Mouse (Mus musculus): ENCODE results near the gene Sumo2.
"Not testable (repeated sequence)": the region's sequence is repeated elsewhere in the genome, so short reads cannot be mapped to it uniquely, and the experiment has no call there.

Sumo2 gene

GRCm38 (mm10) chr11:115536038-115536681 is at the start of gene Sumo2:
TSS of gene Sumo2 (minus strand) at chr11:115536276.
- DNase-seq (ENCODE audit: low spot score): peak; percentile 99

- DNase-seq (ENCODE audit: low spot score): no peak
These were observed 49.6 kb upstream of the Sumo2 start for GRCm38 (mm10) chr11:115585573-115586100.

DNA sequence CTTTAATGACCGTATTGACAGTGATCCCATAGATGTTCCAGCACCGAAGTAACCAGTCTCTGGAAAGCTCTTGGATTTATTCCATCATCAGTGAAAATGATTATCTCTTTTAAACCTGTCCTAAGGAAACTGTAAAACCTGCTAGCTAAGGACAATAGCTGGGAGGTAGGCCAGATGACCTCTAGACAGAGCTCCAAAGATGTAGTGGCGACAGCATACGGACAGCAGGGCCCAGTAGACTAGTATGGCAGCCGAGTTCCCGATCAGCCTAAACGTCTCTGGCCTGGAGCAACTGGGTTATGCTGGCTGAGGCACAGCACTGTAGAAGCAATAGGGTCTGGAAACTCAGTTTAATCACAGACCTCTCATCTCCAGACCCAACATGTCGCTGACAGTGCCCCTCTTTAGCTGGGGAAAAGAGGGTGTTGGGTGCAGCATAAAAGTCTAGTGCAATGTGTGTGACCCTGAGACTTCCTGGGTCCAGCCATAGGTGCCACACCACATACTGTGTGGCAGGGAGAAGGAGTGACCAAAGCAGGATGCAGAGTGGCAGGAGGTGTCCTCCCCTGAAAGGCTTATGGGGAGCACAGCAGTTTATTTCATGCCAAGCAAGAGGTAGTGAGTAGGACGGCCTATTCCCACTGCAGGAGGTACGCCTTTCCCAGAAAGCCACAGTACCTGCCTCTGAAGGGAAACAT is 48.4 kb upstream of the Sumo2 start:
- DNase-seq (ENCODE audit: low spot score): no peak

DNA sequence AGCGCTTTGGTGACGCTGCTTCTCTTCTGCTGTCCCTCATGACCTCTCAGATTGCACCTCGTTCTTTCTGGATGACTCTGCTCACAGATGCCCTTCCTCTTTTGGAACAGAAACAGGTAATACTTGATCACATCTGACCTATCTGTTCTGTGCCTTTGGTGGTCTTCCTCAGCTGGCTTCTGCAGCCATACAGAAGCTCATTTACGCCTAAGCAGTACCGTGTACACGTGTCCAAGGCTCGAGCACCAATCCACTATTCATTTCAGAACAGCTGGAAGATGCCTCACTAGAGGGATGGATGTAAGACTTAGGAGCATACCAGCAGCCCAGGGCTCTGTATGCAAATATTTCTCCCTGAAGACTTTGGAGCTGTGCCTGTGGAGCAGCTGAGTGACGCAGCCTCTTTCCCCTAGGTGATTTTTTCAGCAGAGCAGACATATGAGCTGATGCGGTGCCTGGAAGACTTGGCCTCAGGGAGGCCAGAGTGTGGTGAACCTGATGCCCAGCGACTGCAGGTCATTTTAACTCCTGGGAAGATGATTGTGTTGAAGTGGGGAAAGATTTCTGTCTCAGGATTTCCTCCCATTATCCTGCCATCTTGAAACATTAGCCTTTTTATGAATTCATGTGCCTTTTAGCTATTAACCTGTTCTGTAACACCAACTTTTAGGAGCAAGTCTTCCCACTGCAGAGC is 47.0 kb upstream of the Sumo2 start:
- DNase-seq (ENCODE audit: low spot score): no peak

GRCm38 (mm10) chr11:115579080-115579479 is 43.0 kb upstream of the Sumo2 start:
- peak; percentile 30 for DNase-seq (ENCODE audit: low spot score)

GRCm38 (mm10) chr11:115564961-115565360 is 28.9 kb upstream of the Sumo2 start:
- DNase-seq (ENCODE audit: low spot score): no peak

GRCm38 (mm10) chr11:115564064-115564809 is 28.2 kb upstream of the Sumo2 start, which contains the start of gene Nup85:
TSS of gene Nup85 (plus strand) at chr11:115564434.
- DNase-seq (ENCODE audit: low spot score): peak; percentile 98

- DNase-seq (ENCODE audit: low spot score): no peak
These were observed 27.3 kb upstream of the Sumo2 start for GRCm38 (mm10) chr11:115563406-115563805.

- no peak for DNase-seq (ENCODE audit: low spot score)
These were observed 19.6 kb upstream of the Sumo2 start for GRCm38 (mm10) chr11:115555717-115556116.

GRCm38 (mm10) chr11:115552783-115553182 is 16.7 kb upstream of the Sumo2 start:
- no peak for DNase-seq (ENCODE audit: low spot score)

- no peak for DNase-seq (ENCODE audit: low spot score)
These were observed 7.5 kb upstream of the Sumo2 start for GRCm38 (mm10) chr11:115543571-115543970.

DNA sequence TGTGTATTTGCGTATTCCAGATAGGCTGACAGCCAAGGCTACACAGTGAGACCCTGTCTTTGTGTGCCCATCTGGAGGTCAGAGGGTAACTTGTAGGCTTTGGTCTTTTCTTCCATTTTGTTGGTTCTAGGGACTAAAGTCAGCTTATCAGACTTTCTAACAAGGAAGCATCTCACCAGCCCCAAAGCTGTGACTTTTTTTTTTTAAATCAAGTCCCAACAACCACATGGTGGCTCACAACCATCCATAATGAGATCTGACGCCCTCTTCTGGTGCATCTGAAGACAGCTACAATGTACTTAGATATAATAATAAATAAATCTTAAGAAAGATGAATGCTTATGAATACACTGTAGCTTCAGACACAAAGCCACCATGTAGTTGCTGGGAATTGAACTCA is 2.0 kb upstream of the Sumo2 start:
- DNase-seq (ENCODE audit: low spot score): no peak

DNA sequence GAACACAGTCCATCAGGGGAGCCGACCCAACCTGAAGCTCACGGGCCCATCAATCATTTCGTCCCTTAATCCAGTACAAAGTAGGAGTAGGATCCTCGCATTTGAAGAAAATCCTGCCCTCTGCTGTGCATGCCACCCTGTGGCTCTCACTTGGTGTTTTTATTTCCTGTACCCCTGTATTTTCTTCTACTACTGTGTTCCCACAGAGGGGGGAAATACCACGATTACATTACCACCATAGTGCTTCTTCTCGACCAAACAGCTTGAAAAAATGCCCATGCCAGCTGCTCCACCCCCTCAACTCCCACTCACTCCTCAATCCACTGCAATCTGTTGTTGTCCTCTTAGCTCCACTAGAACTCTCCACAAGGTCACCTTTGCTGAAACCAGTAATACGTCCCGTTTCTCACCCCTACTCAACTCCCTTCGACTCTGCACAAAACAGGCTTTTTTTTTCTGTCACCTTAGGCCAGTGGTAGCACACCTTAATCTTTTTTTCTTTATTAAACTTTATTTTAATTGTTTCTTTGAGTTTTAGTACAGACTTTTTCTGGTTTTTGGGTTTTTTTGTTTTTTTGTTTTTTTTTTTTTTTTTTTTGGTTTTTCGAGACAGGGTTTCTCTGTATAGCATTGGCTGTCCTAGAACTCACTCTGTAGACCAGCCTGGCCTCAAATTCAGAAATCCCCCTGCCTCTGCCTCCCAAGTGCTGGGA is 936 bp upstream of the Sumo2 start:
- peak; percentile 44 for DNase-seq (ENCODE audit: low spot score)

GRCm38 (mm10) chr11:115535401-115536037 is 557 bp downstream of the Sumo2 start:
- peak; percentile 82 for DNase-seq (ENCODE audit: low spot score)

GRCm38 (mm10) chr11:115534759-115535371 is 1.2 kb downstream of the Sumo2 start:
- peak; percentile 41 for DNase-seq (ENCODE audit: low spot score)

- DNase-seq (ENCODE audit: low spot score): not testable (repeated sequence)
These were observed 9.6 kb downstream of the Sumo2 start for GRCm38 (mm10) chr11:115526446-115526845.

- no peak for DNase-seq (ENCODE audit: low spot score)
These were observed 13.4 kb downstream of the Sumo2 start for GRCm38 (mm10) chr11:115522703-115523102.

GRCm38 (mm10) chr11:115522238-115522637 is 13.8 kb downstream of the Sumo2 start:
- no peak for DNase-seq (ENCODE audit: low spot score)

DNA sequence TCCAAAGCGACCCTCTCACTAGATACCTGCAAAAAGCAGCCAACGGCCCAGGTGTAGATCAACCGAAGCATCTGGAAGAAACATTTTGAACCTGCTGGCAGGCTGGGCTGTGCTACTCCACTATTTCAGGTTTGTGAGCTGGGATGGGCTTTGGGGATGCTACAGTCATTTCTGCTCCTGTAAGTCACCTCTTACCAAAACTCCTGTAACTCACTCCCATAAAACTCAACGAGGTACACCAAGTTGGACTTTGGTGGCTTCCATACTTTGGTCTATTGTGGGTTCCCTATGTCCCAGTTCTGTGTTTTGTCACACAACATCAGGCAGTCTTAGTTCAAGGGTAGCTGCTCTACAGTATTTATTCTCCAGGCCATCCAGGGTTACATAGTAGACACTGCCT is 15.0 kb downstream of the Sumo2 start:
- no peak for DNase-seq (ENCODE audit: low spot score)

DNA sequence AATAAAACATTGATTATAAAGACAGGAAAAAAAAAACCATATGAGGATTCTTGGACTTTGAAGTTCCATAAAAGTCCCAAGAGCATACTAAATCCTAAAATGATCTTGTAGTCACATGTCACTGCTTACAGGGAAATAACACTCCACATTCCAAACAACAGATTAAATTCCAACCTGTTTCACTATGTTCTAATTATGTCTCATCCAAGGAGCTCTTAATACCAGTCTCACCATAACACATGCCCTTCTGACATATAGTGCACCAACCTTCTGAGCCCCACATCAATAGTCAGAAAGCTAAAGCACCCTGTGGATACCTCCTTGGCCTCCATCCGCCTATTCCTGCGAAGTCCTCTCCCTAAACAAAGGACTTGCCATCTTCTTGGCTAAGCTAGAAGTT is 15.9 kb downstream of the Sumo2 start:
- no peak for DNase-seq (ENCODE audit: low spot score)

All from testis, postnatal 10 days (tissue).